In genomic region chr16:90453197-90453596, GRCm38 (mm10) we compare ENCODE assay signal across 8 mouse cellular contexts.
DNase-seq lines count a peak whose midpoint lies in the region; ATAC-seq and TF ChIP-seq lines count a peak whose summit lies in the region.

No protein-coding gene starts in this region.

- DNase-seq in right cerebral cortex, adult 2 months (ENCODE audit: low spot score in 2 of 2), result peak; percentile 18
- no peak for DNase-seq in right cerebral cortex, postnatal 4 days
- DNase-seq in heart, adult 18-20 months, result peak; percentile 54 to 65
- DNase-seq in kidney, postnatal 0 days (ENCODE audit: low spot score), result peak; percentile 92
- DNase-seq in lung, postnatal 4 days, result peak; percentile 66 to 89
- no peak for DNase-seq in liver, postnatal 0 days
- no peak for DNase-seq in natural killer cell, adult 2 months (ENCODE audit: low spot score in 2 of 2)
- no peak for DNase-seq in retina, postnatal 1 day

- no peak for TF ChIP-seq CTCF in kidney, postnatal 0 days (IDR thresholded peaks at IDR 0.05; ENCODE audit: low read depth)
- TF ChIP-seq CTCF in liver, postnatal 0 days (IDR thresholded peaks at IDR 0.05; ENCODE audit: low read depth), result no peak

- H3K27ac ChIP-seq in kidney, postnatal 0 days, result peak overlapping the region; percentile 83
- H3K27ac ChIP-seq in liver, postnatal 0 days (ENCODE audit: low read depth), result no peak overlapping the region

- H3K9ac ChIP-seq in kidney, postnatal 0 days (ENCODE audit: low read depth, low read length), result no peak overlapping the region
- H3K9ac ChIP-seq in liver, postnatal 0 days (replicated peaks), result no peak overlapping the region

- no peak overlapping the region for H3K4me3 ChIP-seq in kidney, postnatal 0 days (replicated peaks; ENCODE audit: low read depth, low read length)
- no peak overlapping the region for H3K4me3 ChIP-seq in liver, postnatal 0 days (ENCODE audit: low read depth, low read length)

- no peak for ATAC-seq in kidney, postnatal 0 days (replicated peaks; ENCODE audit: low FRiP score, low read depth)
- ATAC-seq in liver, postnatal 0 days, result no peak

- WGBS in kidney, postnatal 0 days, result 28% methylated on average over 11 of the region's 11 CpGs
- 58% methylated on average over 11 of the region's 11 CpGs for WGBS in liver, postnatal 0 days (ENCODE audit: insufficient replicate concordance)

- H3K36me3 ChIP-seq in kidney, postnatal 0 days (ENCODE audit: insufficient read depth, low read length), result peaks cover 16% of the 10 kb centered on the region; the same call in 1 of the 2 replicates
- H3K36me3 ChIP-seq in liver, postnatal 0 days (replicated peaks; ENCODE audit: insufficient read depth, low read length), result 0 out of 2 replicates have a peak, but pooled peaks cover 5% of the 10 kb centered on the region

- no peaks in the 10 kb centered on the region for H3K27me3 ChIP-seq in kidney, postnatal 0 days (ENCODE audit: insufficient read depth, low read length)
- H3K27me3 ChIP-seq in liver, postnatal 0 days (ENCODE audit: insufficient read depth, low read length), result no peaks in the 10 kb centered on the region

- peak overlapping the region; percentile 10; the same call in 1 of the 2 replicates for H3K4me2 ChIP-seq in kidney, postnatal 0 days (ENCODE audit: low read length)
- no peak overlapping the region for H3K4me2 ChIP-seq in liver, postnatal 0 days (ENCODE audit: low read depth, low read length)

- TF ChIP-seq EP300 in liver, postnatal 0 days (IDR thresholded peaks at IDR 0.05; ENCODE audit: low read depth), result no peak

- H3K4me1 ChIP-seq in kidney, postnatal 0 days (replicated peaks; ENCODE audit: insufficient read depth, low read length), result peaks cover 17% of the 10 kb centered on the region
- peaks cover 7% of the 10 kb centered on the region; the same call in 1 of the 2 replicates for H3K4me1 ChIP-seq in liver, postnatal 0 days (ENCODE audit: insufficient read depth)

- no peaks in the 10 kb centered on the region for H3K9me3 ChIP-seq in kidney, postnatal 0 days (replicated peaks; ENCODE audit: low read length)
- H3K9me3 ChIP-seq in liver, postnatal 0 days (ENCODE audit: low read length), result no peaks in the 10 kb centered on the region

Comparison
In these comparisons a context has a peak if more than half of its experiments do, and no peak if none do; other contexts are left out.
1. DNase-seq: peak in right cerebral cortex, adult 2 months (2 of 2), heart, adult 18-20 months (2 of 2), kidney, postnatal 0 days (single experiment) and lung, postnatal 4 days (2 of 2); none in right cerebral cortex, postnatal 4 days (single experiment), liver, postnatal 0 days (single experiment), natural killer cell, adult 2 months (0 of 2) and retina, postnatal 1 day (single experiment).